Mouse (Mus musculus): Measurements from ENCODE around the gene Chrna4. TPM values are rescaled to one million over a fixed set of nuclear protein-coding genes. Genes with fewer than 3 reads are reported as not detected.

Chrna4 gene
- polyA plus RNA-seq, 1 experiment from 2014 or later: 0.51 TPM

DNA sequence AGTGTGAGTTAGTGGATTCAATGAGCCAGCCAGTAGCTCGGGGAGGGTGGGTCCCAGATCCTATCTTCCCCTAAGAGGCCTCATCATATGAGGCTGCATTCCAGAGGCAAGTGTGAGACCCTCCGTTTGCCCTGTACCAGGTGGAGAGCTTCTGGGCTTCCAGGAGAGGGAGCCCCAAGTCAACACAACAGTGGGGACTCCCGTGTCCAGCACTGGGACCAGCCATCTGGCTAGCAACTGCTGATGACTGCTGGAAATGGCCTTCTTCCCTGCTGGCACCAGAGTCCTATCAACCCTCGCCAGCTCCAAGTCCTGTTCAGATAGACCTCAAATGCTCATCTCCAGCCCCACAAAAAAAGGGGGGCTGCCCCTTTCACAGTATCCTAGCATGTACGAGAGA lies 10.9 kb downstream of the Chrna4 start:
- 39% methylated on average over 5 of the region's 5 CpGs for WGBS
- H3K9ac ChIP-seq (ENCODE audit: low read depth, low read length): no peak overlapping the region
- H3K27me3 ChIP-seq (replicated peaks; ENCODE audit: control insufficient read depth, insufficient read depth, low read length): peaks cover 11% of the 10 kb centered on the region
- H3K9me3 ChIP-seq (ENCODE audit: control insufficient read depth, low read length): no peaks in the 10 kb centered on the region
- H3K36me3 ChIP-seq (ENCODE audit: control insufficient read depth, insufficient read depth, low read length): no peaks in the 10 kb centered on the region
- ATAC-seq: no peak
- no peak overlapping the region for H3K27ac ChIP-seq (ENCODE audit: low read length)
- H3K4me3 ChIP-seq (ENCODE audit: low read length): no peak overlapping the region
- no peak overlapping the region for H3K4me2 ChIP-seq (ENCODE audit: low read depth, low read length)
- no peaks in the 10 kb centered on the region; the same call in 1 of the 2 replicates for H3K4me1 ChIP-seq (ENCODE audit: control insufficient read depth, insufficient read depth, low read length)

GRCm38 (mm10) chr2:181031406-181031934 lies 11.9 kb downstream of the Chrna4 start:
- Histone ChIP-seq H3K9me3 (ENCODE audit: control insufficient read depth, low read length) (no peaks in the 10 kb centered on the region), H3K27ac (ENCODE audit: low read length) (no peak overlapping the region), H3K4me2 (ENCODE audit: low read depth, low read length) (no peak overlapping the region), H3K4me3 (ENCODE audit: low read length) (no peak overlapping the region), H3K4me1 (ENCODE audit: control insufficient read depth, insufficient read depth, low read length) (no peaks in the 10 kb centered on the region; the same call in 1 of the 2 replicates), H3K27me3 (replicated peaks; ENCODE audit: control insufficient read depth, insufficient read depth, low read length) (0 out of 2 replicates have a peak, but pooled peaks cover 6% of the 10 kb centered on the region), H3K9ac (ENCODE audit: low read depth, low read length) (no peak overlapping the region), H3K36me3 (ENCODE audit: control insufficient read depth, insufficient read depth, low read length) (no peaks in the 10 kb centered on the region)
- WGBS: 78% methylated on average over 11 of the region's 11 CpGs
- no peak for ATAC-seq

DNA sequence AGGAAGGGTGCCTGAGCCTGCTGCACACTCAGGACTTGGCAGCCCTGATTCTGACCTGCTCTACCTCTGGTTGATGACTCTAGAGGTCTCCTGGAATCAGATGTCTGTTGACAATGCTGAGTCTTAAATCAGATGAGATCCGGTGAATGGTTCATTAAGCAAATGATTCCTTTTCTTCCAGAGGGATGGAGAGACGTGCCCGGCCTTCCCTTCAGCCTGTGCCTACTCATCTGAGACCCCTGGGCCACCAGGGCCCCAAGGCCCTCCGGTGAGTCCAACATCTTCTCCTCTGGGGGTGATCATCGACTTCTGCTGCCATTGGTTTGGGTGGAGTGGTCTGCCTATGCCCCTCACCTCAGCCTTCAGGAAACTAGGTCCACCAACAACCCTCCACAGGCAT lies 35.0 kb downstream of the Chrna4 start:
- 81% methylated on average over 5 of the region's 5 CpGs for WGBS
- Histone ChIP-seq H3K4me2 (ENCODE audit: low read depth, low read length) (no peak overlapping the region), H3K9me3 (ENCODE audit: control insufficient read depth, low read length) (no peaks in the 10 kb centered on the region), H3K4me1 (ENCODE audit: control insufficient read depth, insufficient read depth, low read length) (no peaks in the 10 kb centered on the region), H3K27me3 (replicated peaks; ENCODE audit: control insufficient read depth, insufficient read depth, low read length) (no peaks in the 10 kb centered on the region), H3K4me3 (ENCODE audit: low read length) (no peak overlapping the region), H3K27ac (ENCODE audit: low read length) (no peak overlapping the region), H3K9ac (ENCODE audit: low read depth, low read length) (no peak overlapping the region), H3K36me3 (ENCODE audit: control insufficient read depth, insufficient read depth, low read length) (no peaks in the 10 kb centered on the region)
- no peak for ATAC-seq

- Histone ChIP-seq H3K4me1 (ENCODE audit: control insufficient read depth, insufficient read depth, low read length) (no peaks in the 10 kb centered on the region), H3K9ac (ENCODE audit: low read depth, low read length) (no peak overlapping the region), H3K36me3 (ENCODE audit: control insufficient read depth, insufficient read depth, low read length) (no peaks in the 10 kb centered on the region), H3K4me2 (ENCODE audit: low read depth, low read length) (no peak overlapping the region), H3K27ac (ENCODE audit: low read length) (no peak overlapping the region), H3K27me3 (replicated peaks; ENCODE audit: control insufficient read depth, insufficient read depth, low read length) (no peaks in the 10 kb centered on the region), H3K9me3 (ENCODE audit: control insufficient read depth, low read length) (no peaks in the 10 kb centered on the region), H3K4me3 (ENCODE audit: low read length) (no peak overlapping the region)
- 54% methylated on average over 4 of the region's 4 CpGs for WGBS
- no peak for ATAC-seq
Observed at GRCm38 (mm10) chr2:181007054-181007453, 36.3 kb downstream of the Chrna4 start.

DNA sequence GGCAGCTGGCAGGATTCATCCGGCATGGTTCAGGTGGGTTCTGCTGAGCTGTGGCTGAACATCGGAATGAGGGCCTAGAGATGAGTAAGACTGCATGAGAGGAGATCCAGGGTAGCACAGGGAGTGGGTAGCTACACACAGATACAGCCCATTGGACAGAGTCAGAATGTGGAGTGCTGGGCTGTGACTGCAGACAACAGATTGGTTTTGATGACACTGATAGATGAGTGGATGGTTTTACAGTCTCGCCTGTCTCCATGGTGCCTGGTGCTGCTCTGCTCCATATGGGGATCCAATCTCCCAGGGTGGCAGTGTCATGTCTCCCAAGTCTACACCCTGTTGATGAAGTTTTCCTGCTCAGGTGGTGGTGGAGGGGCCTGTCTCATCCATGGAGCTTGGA lies 46.4 kb downstream of the Chrna4 start:
- Histone ChIP-seq H3K27ac (ENCODE audit: low read length) (no peak overlapping the region), H3K4me1 (ENCODE audit: control insufficient read depth, insufficient read depth, low read length) (no peaks in the 10 kb centered on the region), H3K9me3 (ENCODE audit: control insufficient read depth, low read length) (no peaks in the 10 kb centered on the region), H3K4me3 (ENCODE audit: low read length) (no peak overlapping the region), H3K36me3 (ENCODE audit: control insufficient read depth, insufficient read depth, low read length) (no peaks in the 10 kb centered on the region), H3K4me2 (ENCODE audit: low read depth, low read length) (no peak overlapping the region), H3K9ac (ENCODE audit: low read depth, low read length) (no peak overlapping the region), H3K27me3 (replicated peaks; ENCODE audit: control insufficient read depth, insufficient read depth, low read length) (no peaks in the 10 kb centered on the region)
- ATAC-seq: no peak
- WGBS: 74% methylated on average over 3 of the region's 3 CpGs

GRCm38 (mm10) chr2:180996436-180996835 lies 46.9 kb downstream of the Chrna4 start:
- H3K4me2 ChIP-seq (ENCODE audit: low read depth, low read length): no peak overlapping the region
- H3K36me3 ChIP-seq (ENCODE audit: control insufficient read depth, insufficient read depth, low read length): no peaks in the 10 kb centered on the region
- no peak overlapping the region for H3K27ac ChIP-seq (ENCODE audit: low read length)
- H3K4me3 ChIP-seq (ENCODE audit: low read length): no peak overlapping the region
- H3K27me3 ChIP-seq (replicated peaks; ENCODE audit: control insufficient read depth, insufficient read depth, low read length): no peaks in the 10 kb centered on the region
- H3K4me1 ChIP-seq (ENCODE audit: control insufficient read depth, insufficient read depth, low read length): no peaks in the 10 kb centered on the region
- H3K9me3 ChIP-seq (ENCODE audit: control insufficient read depth, low read length): no peaks in the 10 kb centered on the region
- 14% methylated on average over 5 of the region's 5 CpGs for WGBS
- peak; percentile 54; the same call in 1 of the 2 replicates for ATAC-seq
- H3K9ac ChIP-seq (ENCODE audit: low read depth, low read length): no peak overlapping the region

- 79% methylated on average over 4 of the region's 4 CpGs for WGBS
- no peak overlapping the region for H3K9ac ChIP-seq (ENCODE audit: low read depth, low read length)
- no peak overlapping the region for H3K4me3 ChIP-seq (ENCODE audit: low read length)
- H3K27ac ChIP-seq (ENCODE audit: low read length): no peak overlapping the region
- H3K36me3 ChIP-seq (ENCODE audit: control insufficient read depth, insufficient read depth, low read length): no peaks in the 10 kb centered on the region
- no peak for ATAC-seq
- H3K27me3 ChIP-seq (replicated peaks; ENCODE audit: control insufficient read depth, insufficient read depth, low read length): no peaks in the 10 kb centered on the region
- H3K4me1 ChIP-seq (ENCODE audit: control insufficient read depth, insufficient read depth, low read length): no peaks in the 10 kb centered on the region
- no peaks in the 10 kb centered on the region for H3K9me3 ChIP-seq (ENCODE audit: control insufficient read depth, low read length)
- H3K4me2 ChIP-seq (ENCODE audit: low read depth, low read length): no peak overlapping the region
Observed at GRCm38 (mm10) chr2:180995457-180995856, 47.9 kb downstream of the Chrna4 start.

DNA sequence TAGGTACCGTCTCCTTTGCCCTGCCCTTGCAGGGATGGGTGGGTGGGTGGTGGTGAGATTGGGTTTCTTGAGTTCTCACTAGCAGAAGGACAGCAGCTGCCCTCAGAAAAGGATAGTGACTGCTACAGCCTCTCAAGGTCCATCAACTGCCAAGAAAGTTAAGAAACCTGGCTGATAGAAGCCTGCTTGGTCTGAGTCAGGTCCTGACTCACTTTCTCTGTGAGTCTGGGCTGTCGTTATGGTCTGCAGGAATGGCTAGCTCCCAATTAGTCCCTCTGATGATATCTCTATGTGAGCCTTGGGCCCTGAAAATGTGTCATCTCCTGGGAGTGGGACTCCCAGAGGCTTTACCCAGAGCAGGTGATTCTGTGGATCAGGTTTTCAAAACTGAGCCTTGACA lies 49.0 kb downstream of the Chrna4 start:
- Histone ChIP-seq H3K36me3 (ENCODE audit: control insufficient read depth, insufficient read depth, low read length) (no peaks in the 10 kb centered on the region), H3K27ac (ENCODE audit: low read length) (no peak overlapping the region), H3K27me3 (replicated peaks; ENCODE audit: control insufficient read depth, insufficient read depth, low read length) (no peaks in the 10 kb centered on the region), H3K9me3 (ENCODE audit: control insufficient read depth, low read length) (no peaks in the 10 kb centered on the region), H3K4me1 (ENCODE audit: control insufficient read depth, insufficient read depth, low read length) (no peaks in the 10 kb centered on the region), H3K9ac (ENCODE audit: low read depth, low read length) (no peak overlapping the region), H3K4me3 (ENCODE audit: low read length) (no peak overlapping the region), H3K4me2 (ENCODE audit: low read depth, low read length) (no peak overlapping the region)
- no peak for ATAC-seq
- WGBS: 75% methylated on average over 2 of the region's 2 CpGs

DNA sequence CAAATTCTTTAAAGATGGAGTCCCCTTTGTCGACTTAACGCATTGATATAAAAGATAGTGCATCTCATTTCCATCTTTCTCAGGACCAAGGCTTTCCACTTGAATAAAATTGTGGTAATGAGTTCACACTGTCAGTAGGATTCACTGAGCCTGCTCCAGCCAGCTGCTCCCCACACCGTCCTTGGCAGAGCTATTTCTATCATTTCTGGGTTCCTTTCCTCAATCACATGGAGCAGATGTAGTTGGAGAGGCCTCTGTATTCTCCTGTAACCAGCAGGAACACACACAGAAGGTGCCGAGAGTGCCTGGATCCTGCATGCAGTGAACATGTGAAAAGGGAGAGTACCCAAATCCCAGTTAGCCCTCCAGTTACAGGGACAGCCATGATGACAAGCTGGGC lies 53.0 kb downstream of the Chrna4 start:
- WGBS: 67% methylated on average over 4 of the region's 4 CpGs
- no peaks in the 10 kb centered on the region for H3K36me3 ChIP-seq (ENCODE audit: control insufficient read depth, insufficient read depth, low read length)
- no peak overlapping the region for H3K9ac ChIP-seq (ENCODE audit: low read depth, low read length)
- no peaks in the 10 kb centered on the region for H3K9me3 ChIP-seq (ENCODE audit: control insufficient read depth, low read length)
- H3K27ac ChIP-seq (ENCODE audit: low read length): no peak overlapping the region
- H3K4me1 ChIP-seq (ENCODE audit: control insufficient read depth, insufficient read depth, low read length): no peaks in the 10 kb centered on the region
- H3K27me3 ChIP-seq (replicated peaks; ENCODE audit: control insufficient read depth, insufficient read depth, low read length): no peaks in the 10 kb centered on the region
- no peak overlapping the region for H3K4me3 ChIP-seq (ENCODE audit: low read length)
- ATAC-seq: no peak
- H3K4me2 ChIP-seq (ENCODE audit: low read depth, low read length): no peak overlapping the region

DNA sequence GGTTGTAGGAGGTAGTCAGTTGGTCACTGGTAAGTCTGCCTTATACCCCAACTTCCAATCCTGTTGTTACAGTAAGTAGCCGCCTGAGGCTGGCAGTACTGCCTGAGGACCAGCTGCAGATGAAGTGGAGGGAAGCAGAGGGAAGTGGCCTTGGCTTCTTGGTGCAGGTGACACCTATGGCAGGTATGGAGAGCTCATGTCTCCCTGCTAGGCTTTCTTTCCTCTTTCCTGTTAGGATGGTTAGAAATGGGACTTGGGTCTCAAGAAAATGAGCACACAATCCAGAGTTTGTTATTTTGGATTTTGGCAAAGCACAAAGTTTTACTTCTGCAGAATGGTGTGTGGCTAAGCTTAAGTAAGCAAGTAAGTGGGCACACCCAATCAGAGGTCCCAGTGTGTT lies 54.4 kb downstream of the Chrna4 start:
- no peak overlapping the region for H3K27ac ChIP-seq (ENCODE audit: low read length)
- no peaks in the 10 kb centered on the region for H3K9me3 ChIP-seq (ENCODE audit: control insufficient read depth, low read length)
- H3K9ac ChIP-seq (ENCODE audit: low read depth, low read length): no peak overlapping the region
- H3K4me1 ChIP-seq (ENCODE audit: control insufficient read depth, insufficient read depth, low read length): no peaks in the 10 kb centered on the region
- no peaks in the 10 kb centered on the region for H3K27me3 ChIP-seq (replicated peaks; ENCODE audit: control insufficient read depth, insufficient read depth, low read length)
- no peak overlapping the region for H3K4me2 ChIP-seq (ENCODE audit: low read depth, low read length)
- H3K36me3 ChIP-seq (ENCODE audit: control insufficient read depth, insufficient read depth, low read length): no peaks in the 10 kb centered on the region
- 85% methylated on average over 1 of the region's 1 CpGs for WGBS
- ATAC-seq: no peak
- H3K4me3 ChIP-seq (ENCODE audit: low read length): no peak overlapping the region
